Mouse (Mus musculus) stomach, embryonic 14.5 days (tissue): ENCODE measurements around the gene Aym1. TPM values are rescaled to one million over a fixed set of nuclear protein-coding genes. Genes with fewer than 3 reads are reported as not detected.
A peak's percentile ranks its signal among the peaks of the same experiment; 100 is the strongest.
"Not testable (repeated sequence)": the region's sequence is repeated elsewhere in the genome, so short reads cannot be mapped to it uniquely, and the experiment has no call there.

Experiments used
- ATAC-seq: fragments of 200-750 bp; cut with Nextera tagmentation; 2 replicates; pipeline ENCODE4 v1.8.0; 2017; ENCODE audit warnings: low read depth, moderate TSS enrichment; ENCODE audit not compliant: insufficient number of reproducible peaks, insufficient read depth, low FRiP score
- H3K27ac ChIP-seq: fragments of 300-500 bp; sonication (generic); 2 replicates; pipeline ENCODE4 v1.5.1; 2014; ENCODE audit warnings: mild to moderate bottlenecking, low read length, moderate library complexity, mixed read lengths
- H3K27me3 ChIP-seq: fragments of 300-500 bp; sonication (generic); 2 replicates; pipeline ENCODE4 v1.6.1; 2014; ENCODE audit warnings: low read length, control low read depth, mixed read lengths; ENCODE audit not compliant: control insufficient read depth, insufficient read depth
- H3K36me3 ChIP-seq: fragments of 300-500 bp; sonication (generic); 2 replicates; pipeline ENCODE4 v1.6.1; 2014; ENCODE audit warnings: mild to moderate bottlenecking, control low read depth, low read length, moderate library complexity, mixed read lengths; ENCODE audit not compliant: control insufficient read depth, insufficient read depth
- H3K4me1 ChIP-seq: fragments of 300-500 bp; sonication (generic); 2 replicates; pipeline ENCODE4 v1.6.1; 2014; ENCODE audit warnings: low read length, control low read depth, mixed read lengths; ENCODE audit not compliant: control insufficient read depth, insufficient read depth
- H3K4me2 ChIP-seq: fragments of 300-500 bp; sonication (generic); replicated peaks from 2 replicates; pipeline ENCODE4 v1.6.1; 2014; ENCODE audit warnings: low read depth, low read length, control low read depth
- H3K4me3 ChIP-seq: fragments of 300-500 bp; sonication (generic); 2 replicates; pipeline ENCODE4 v1.5.1; 2014; ENCODE audit warnings: low read depth, low read length, control low read depth
- H3K9ac ChIP-seq: fragments of 300-500 bp; sonication (generic); replicated peaks from 2 replicates; pipeline ENCODE4 v1.6.1; 2014; ENCODE audit warnings: low read depth, mild to moderate bottlenecking, control low read depth, low read length, moderate library complexity, mixed read lengths
- H3K9me3 ChIP-seq: fragments of 300-500 bp; sonication (generic); 2 replicates; pipeline ENCODE4 v1.6.1; 2016; ENCODE audit warnings: low read depth, low read length, control low read depth; ENCODE audit not compliant: control insufficient read depth
- WGBS: fragments of 180-500 bp; shearing (Covaris S2); extraction: QIAGEN DNeasy Blood & Tissue Kit; methylation state at CpG from one replicate; pipeline ENCODE4 v1.1.7; 2014; 5-methylcytosine and 5-hydroxymethylcytosine counted together
- polyA plus RNA-seq: library from polyadenylated mRNA; unstranded; fragments of >200 nt; fragmentation: Nextera tagmentation; extraction: Ambion mirVana; gene quantifications from 2 replicates; pipeline ENCODE4 v1.2.1, GENCODE M21; 2014

The Aym1 gene
- polyA plus RNA-seq, 1 experiment from 2014 or later: not detected

GRCm38 (mm10) chr5:113332899-113333298 is 24.2 kb upstream of the Aym1 start:
- 61% methylated on average over 4 of the region's 4 CpGs for WGBS

GRCm38 (mm10) chr5:113334621-113335530 is 22.2 kb upstream of the Aym1 start:
- 7% methylated on average over 34 of the region's 34 CpGs for WGBS

More at GRCm38 (mm10) chr5:113332899-113333298, 24.2 kb upstream of the Aym1 start:
- ATAC-seq: no peak
- Histone ChIP-seq H3K4me1 (peaks cover 9% of the 10 kb centered on the region; the same call in 1 of the 2 replicates), H3K27ac (no peak overlapping the region), H3K4me3 (no peak overlapping the region), H3K9me3 (peaks cover 6% of the 10 kb centered on the region; the same call in 1 of the 2 replicates), H3K4me2 (no peak overlapping the region), H3K36me3 (no peaks in the 10 kb centered on the region), H3K9ac (no peak overlapping the region), H3K27me3 (peaks cover 37% of the 10 kb centered on the region)

DNA sequence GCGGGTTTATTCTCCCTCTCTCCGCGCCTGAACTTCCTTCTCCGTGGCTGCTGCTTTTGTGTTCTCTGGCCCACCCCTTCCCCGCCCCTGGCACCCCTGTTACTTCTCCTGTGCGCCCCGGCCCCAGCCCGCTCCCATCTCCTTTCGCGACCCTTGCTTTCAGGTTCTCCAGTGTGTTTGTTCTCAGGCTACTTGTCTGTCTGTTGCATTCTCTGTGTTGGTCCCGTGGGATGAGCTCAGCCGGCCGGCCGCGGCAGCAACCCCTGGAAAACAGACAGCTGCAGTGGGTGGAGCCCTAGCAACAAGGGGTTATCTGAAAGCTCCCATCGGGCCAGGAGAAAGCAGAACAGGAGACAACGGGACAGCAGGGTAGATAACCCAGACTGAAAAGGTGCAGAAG is 21.4 kb upstream of the Aym1 start:
- Histone ChIP-seq H3K36me3 (no peaks in the 10 kb centered on the region), H3K27ac (no peak overlapping the region), H3K27me3 (peaks cover 37% of the 10 kb centered on the region), H3K9me3 (no peaks in the 10 kb centered on the region; the same call in 1 of the 2 replicates), H3K4me3 (peak overlapping the region; percentile 25), H3K4me1 (peaks cover 9% of the 10 kb centered on the region; the same call in 1 of the 2 replicates), H3K9ac (no peak overlapping the region), H3K4me2 (peak overlapping the region; percentile 39)
- ATAC-seq: 0 out of 2 replicates have a peak, but pooled peaks have one; percentile 6
- under 1% methylated on average over 17 of the region's 17 CpGs for WGBS

More at GRCm38 (mm10) chr5:113334621-113335530, 22.2 kb upstream of the Aym1 start:
- Histone ChIP-seq H3K9ac (no peak overlapping the region), H3K9me3 (no peaks in the 10 kb centered on the region; the same call in 1 of the 2 replicates), H3K36me3 (no peaks in the 10 kb centered on the region), H3K27me3 (peaks cover 37% of the 10 kb centered on the region), H3K27ac (no peak overlapping the region), H3K4me3 (peak overlapping the region; percentile 25), H3K4me1 (peaks cover 9% of the 10 kb centered on the region; the same call in 1 of the 2 replicates), H3K4me2 (peak overlapping the region; percentile 39)
- ATAC-seq: 0 out of 2 replicates have a peak, but pooled peaks have one; percentile 14

GRCm38 (mm10) chr5:113336281-113336680 is 20.8 kb upstream of the Aym1 start:
- no peak overlapping the region for H3K4me3 ChIP-seq
- H3K36me3 ChIP-seq: no peaks in the 10 kb centered on the region
- no peak overlapping the region for H3K9ac ChIP-seq
- no peak for ATAC-seq
- H3K4me1 ChIP-seq: peaks cover 9% of the 10 kb centered on the region; the same call in 1 of the 2 replicates
- no peak overlapping the region for H3K27ac ChIP-seq
- WGBS: 28% methylated on average over 9 of the region's 9 CpGs
- peak overlapping the region; percentile 39 for H3K4me2 ChIP-seq
- H3K27me3 ChIP-seq: peaks cover 37% of the 10 kb centered on the region
- H3K9me3 ChIP-seq: no peaks in the 10 kb centered on the region; the same call in 1 of the 2 replicates

DNA sequence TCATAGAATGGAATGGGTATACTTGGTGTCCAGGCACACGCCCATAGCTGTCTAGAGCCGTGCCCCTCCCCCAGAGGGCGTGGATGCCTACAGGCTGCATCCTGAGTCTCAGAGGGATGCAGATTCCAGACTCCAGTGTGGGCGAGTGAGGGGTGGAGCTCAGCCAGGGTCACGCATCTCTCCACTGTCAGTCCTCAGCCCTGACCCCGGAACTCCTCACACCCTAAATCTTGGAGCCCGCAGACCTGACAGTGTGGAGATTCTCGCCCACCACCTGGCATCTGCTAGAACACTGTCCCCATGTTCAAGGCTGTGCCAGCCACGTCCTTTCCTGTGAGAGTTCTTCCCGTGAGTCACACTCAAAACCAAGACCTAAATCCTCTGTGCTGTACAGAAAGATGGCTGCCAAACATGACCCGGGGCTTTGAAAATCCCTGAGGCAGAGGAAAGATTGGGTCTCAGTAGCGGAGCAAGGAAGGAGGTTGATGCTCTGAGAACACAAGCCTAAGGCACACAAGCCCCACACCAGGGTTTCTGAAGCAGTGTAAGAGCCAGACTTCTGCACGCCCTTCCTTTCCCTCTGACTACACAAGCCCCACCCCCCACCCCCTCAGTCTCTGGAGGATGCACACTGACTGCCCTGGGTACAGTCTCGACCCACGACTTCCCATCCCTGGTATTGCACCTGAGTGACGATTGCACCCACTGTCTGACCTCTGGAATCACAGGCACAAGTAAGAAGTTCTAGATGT is 12.3 kb upstream of the Aym1 start:
- Histone ChIP-seq H3K4me2 (no peak overlapping the region), H3K9me3 (no peaks in the 10 kb centered on the region)
- WGBS: 34% methylated on average over 16 of the region's 16 CpGs

GRCm38 (mm10) chr5:113345781-113346180 is 11.3 kb upstream of the Aym1 start:
- H3K4me3 ChIP-seq: no peak overlapping the region
- no peak overlapping the region for H3K9ac ChIP-seq
- ATAC-seq: no peak
- H3K9me3 ChIP-seq: no peaks in the 10 kb centered on the region
- H3K36me3 ChIP-seq: no peaks in the 10 kb centered on the region
- H3K27ac ChIP-seq: no peak overlapping the region
- H3K4me1 ChIP-seq: no peaks in the 10 kb centered on the region
- peaks cover 15% of the 10 kb centered on the region; the same call in 1 of the 2 replicates for H3K27me3 ChIP-seq
- WGBS: 15% methylated on average over 11 of the region's 11 CpGs
- no peak overlapping the region for H3K4me2 ChIP-seq

More for the DNA sequence above, 12.3 kb upstream of the Aym1 start:
- H3K36me3 ChIP-seq: no peaks in the 10 kb centered on the region
- H3K27me3 ChIP-seq: peaks cover 15% of the 10 kb centered on the region; the same call in 1 of the 2 replicates
- ATAC-seq: no peak
- H3K27ac ChIP-seq: no peak overlapping the region
- no peak overlapping the region for H3K9ac ChIP-seq
- H3K4me3 ChIP-seq: no peak overlapping the region
- H3K4me1 ChIP-seq: no peaks in the 10 kb centered on the region

GRCm38 (mm10) chr5:113346651-113347050 is 10.4 kb upstream of the Aym1 start:
- H3K9ac ChIP-seq, H3K36me3 ChIP-seq, H3K4me3 ChIP-seq, H3K4me2 ChIP-seq, ATAC-seq, H3K9me3 ChIP-seq, H3K27ac ChIP-seq, H3K4me1 ChIP-seq: not testable (repeated sequence)
- 46% methylated on average over 6 of the region's 6 CpGs for WGBS
- H3K27me3 ChIP-seq: peaks cover 15% of the 10 kb centered on the region; the same call in 1 of the 2 replicates

GRCm38 (mm10) chr5:113347593-113347992 is 9.5 kb upstream of the Aym1 start:
- H3K9ac ChIP-seq: no peak overlapping the region
- H3K4me3 ChIP-seq: no peak overlapping the region
- H3K27ac ChIP-seq: no peak overlapping the region
- WGBS: 37% methylated on average over 12 of the region's 12 CpGs
- H3K4me1 ChIP-seq: no peaks in the 10 kb centered on the region
- no peaks in the 10 kb centered on the region for H3K9me3 ChIP-seq
- ATAC-seq: no peak
- H3K36me3 ChIP-seq: no peaks in the 10 kb centered on the region
- peaks cover 15% of the 10 kb centered on the region; the same call in 1 of the 2 replicates for H3K27me3 ChIP-seq
- no peak overlapping the region for H3K4me2 ChIP-seq
